Mouse (Mus musculus) midbrain, embryonic 11.5 days (tissue): ENCODE results near the gene Neurod2. TPM values are rescaled to one million over a fixed set of nuclear protein-coding genes. Genes with fewer than 3 reads are reported as not detected.

ENCODE experiments used
- ATAC-seq: fragments of 200-750 bp; cut with Nextera tagmentation; 2 replicates; pipeline ENCODE4 v1.8.0; 2017; ENCODE audit warnings: moderate TSS enrichment, moderate library complexity; ENCODE audit not compliant: low FRiP score
- DNase-seq: peaks from one replicate; pipeline ENCODE4 v3.0.0; 2015; ENCODE audit warnings: low spot score; ENCODE audit errors: missing footprints
- H3K27ac ChIP-seq: fragments of 300-500 bp; sonication (generic); 2 replicates; pipeline ENCODE4 v1.5.1; 2014; ENCODE audit warnings: low read depth, low read length
- H3K27me3 ChIP-seq: fragments of 300-500 bp; sonication (generic); 2 replicates; pipeline ENCODE4 v1.6.1; 2014; ENCODE audit warnings: mild to moderate bottlenecking, low read length, moderate library complexity, mixed read lengths; ENCODE audit not compliant: control insufficient read depth, insufficient read depth
- H3K36me3 ChIP-seq: fragments of 300-500 bp; sonication (generic); 2 replicates; pipeline ENCODE4 v1.6.1; 2014; ENCODE audit warnings: mild to moderate bottlenecking, low read length, moderate library complexity, mixed read lengths; ENCODE audit not compliant: control insufficient read depth, insufficient read depth
- H3K4me1 ChIP-seq: fragments of 300-500 bp; sonication (generic); 2 replicates; pipeline ENCODE4 v1.6.1; 2014; ENCODE audit warnings: low read length; ENCODE audit not compliant: control insufficient read depth, insufficient read depth
- H3K4me2 ChIP-seq: fragments of 300-500 bp; sonication (generic); 2 replicates; pipeline ENCODE4 v1.6.1; 2014; ENCODE audit warnings: mild to moderate bottlenecking, moderate library complexity
- H3K4me3 ChIP-seq: fragments of 300-500 bp; sonication (generic); 2 replicates; pipeline ENCODE4 v1.5.1; 2014; ENCODE audit warnings: low read depth, low read length
- H3K9ac ChIP-seq: fragments of 300-500 bp; sonication (generic); 2 replicates; pipeline ENCODE4 v1.6.1; 2014; ENCODE audit warnings: low read length
- H3K9me3 ChIP-seq: fragments of 300-500 bp; sonication (generic); 2 replicates; pipeline ENCODE4 v1.6.1; 2016; ENCODE audit warnings: low read length; ENCODE audit not compliant: control insufficient read depth
- WGBS: fragments of 180-500 bp; shearing (Covaris S2); extraction: QIAGEN DNeasy Blood & Tissue Kit; methylation state at CpG from one replicate; pipeline ENCODE4 v1.1.7; 2014; 5-methylcytosine and 5-hydroxymethylcytosine counted together
- polyA plus RNA-seq: library from polyadenylated mRNA; unstranded; fragments of >200 nt; fragmentation: Nextera tagmentation; extraction: Ambion mirVana; gene quantifications from 2 replicates; pipeline ENCODE4 v1.2.1, GENCODE M21; 2014

Neurod2 gene
- polyA plus RNA-seq, 1 experiment from 2014 or later = 0.15 TPM

DNA sequence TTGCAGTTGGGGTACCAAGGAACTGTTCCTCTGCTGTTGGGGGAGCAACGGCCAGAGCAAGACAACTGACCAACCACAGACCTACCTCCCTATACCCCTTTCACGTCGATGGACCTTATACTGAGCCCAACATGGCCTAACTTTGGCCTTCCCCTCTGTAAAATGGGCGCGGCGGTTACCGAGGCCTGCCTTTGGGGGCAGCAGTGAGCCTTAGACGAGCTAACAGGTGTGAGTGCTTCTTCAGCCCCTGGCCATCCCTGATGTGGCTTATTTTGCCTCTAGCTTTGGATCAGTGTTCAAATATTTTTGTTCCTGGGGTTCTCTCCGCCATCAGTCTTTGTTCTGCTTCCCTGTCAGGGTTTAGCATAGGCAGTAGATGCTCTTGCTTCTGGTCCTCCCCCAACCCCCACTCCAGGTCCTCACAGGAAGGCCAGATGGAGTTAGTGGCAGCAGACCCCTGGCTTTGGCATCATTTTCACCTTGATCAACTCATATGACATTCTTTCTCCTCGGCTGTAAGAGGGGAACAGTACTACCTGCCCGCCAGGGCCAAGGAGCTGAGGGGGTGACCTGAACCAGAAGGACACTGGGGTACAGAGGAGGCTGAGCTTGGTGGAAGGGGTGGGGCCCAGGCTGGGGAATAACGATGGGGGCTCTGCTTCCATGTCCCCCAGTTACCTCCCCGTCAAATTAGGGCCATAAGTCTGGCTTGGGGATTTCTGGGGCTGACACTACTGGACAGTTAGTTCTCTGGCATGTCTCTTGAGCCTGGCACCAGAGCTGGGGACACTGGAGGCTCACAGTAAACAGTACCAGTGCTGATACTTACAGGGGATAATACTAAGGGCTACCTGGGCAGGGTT is 7.0 kb upstream of the Neurod2 start:
- Histone ChIP-seq H3K9me3 (no peaks in the 10 kb centered on the region), H3K9ac (no peak overlapping the region), H3K27me3 (peaks cover 96% of the 10 kb centered on the region), H3K4me3 (no peak overlapping the region), H3K4me2 (no peak overlapping the region), H3K4me1 (peaks cover 15% of the 10 kb centered on the region), H3K36me3 (no peaks in the 10 kb centered on the region), H3K27ac (no peak overlapping the region)
- ATAC-seq (no peak), DNase-seq (no peak)
- WGBS = 19% methylated on average over 13 of the region's 13 CpGs

DNA sequence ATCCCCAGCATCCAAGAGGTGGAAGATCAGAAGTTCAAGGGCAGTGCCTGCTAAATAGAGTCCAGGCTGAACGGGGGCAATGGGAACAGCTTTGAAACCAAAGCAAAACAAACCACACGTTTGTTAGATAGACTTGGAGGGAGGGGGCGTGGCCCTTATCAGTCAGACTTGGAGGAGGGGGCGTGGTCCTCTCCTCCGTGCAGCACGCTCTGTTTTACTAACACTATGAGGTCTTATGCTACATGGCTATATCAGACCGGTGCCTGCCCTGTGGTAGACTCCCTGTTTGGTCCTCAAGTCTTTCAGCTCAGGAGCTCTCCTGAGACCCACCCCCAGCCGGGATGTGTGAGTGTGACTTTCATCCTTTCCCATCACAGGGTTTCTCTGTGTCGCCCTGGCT is 5.8 kb upstream of the Neurod2 start:
- DNase-seq = no peak
- WGBS = 14% methylated on average over 9 of the region's 9 CpGs
- H3K4me2 ChIP-seq = no peak overlapping the region

DNA sequence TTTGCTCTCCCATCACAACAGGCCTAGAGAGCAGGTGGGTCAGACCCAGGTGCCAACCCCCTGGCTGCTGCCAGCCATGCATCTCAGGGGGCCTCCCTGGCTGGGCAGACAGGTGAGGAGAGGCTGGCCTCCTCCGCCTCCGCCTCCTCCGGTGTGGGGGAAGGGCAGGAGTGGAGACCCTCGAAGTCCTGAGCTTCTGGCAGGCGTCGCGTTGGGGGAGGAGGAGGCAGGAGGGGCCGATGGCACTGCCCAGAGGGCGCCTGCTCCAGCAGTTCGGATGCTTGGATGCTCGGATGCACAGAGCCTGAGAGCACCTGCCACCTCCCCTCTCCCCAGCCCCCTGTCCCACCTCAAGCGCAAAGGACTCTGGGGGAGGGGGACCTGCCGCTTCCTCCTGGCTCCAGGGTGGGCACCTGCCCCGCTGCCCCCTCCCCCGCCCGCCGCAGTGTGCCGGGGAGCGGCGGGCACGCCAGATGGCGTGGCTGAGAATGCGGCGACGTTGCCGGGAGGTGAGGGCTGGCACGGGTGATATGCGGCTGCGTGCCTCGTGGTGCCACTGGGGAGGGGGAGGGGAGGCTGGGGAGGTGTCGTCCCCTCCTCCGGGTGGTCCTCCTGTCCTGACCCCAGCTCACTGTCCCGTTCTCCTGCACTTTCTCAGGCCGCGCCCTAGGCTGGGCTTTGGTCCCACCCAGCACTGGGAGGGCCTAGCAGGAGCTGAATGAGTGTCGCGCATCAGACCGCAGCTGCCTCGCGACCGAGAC is 4.7 kb upstream of the Neurod2 start:
- Histone ChIP-seq H3K4me3 (0 out of 2 replicates have a peak overlapping the region, but pooled peaks have one; percentile 5), H3K9me3 (no peaks in the 10 kb centered on the region), H3K36me3 (no peaks in the 10 kb centered on the region), H3K27ac (no peak overlapping the region), H3K27me3 (peaks cover 98% of the 10 kb centered on the region), H3K9ac (peak overlapping the region; percentile 5; the same call in 1 of the 2 replicates), H3K4me1 (peaks cover 17% of the 10 kb centered on the region), H3K4me2 (peak overlapping the region; percentile 20)
- WGBS = 3% methylated on average over 23 of the region's 41 CpGs
- DNase-seq (no peak), ATAC-seq (no peak)

More for the DNA sequence above, 5.8 kb upstream of the Neurod2 start:
- Histone ChIP-seq H3K36me3 (no peaks in the 10 kb centered on the region), H3K9me3 (no peaks in the 10 kb centered on the region), H3K4me3 (no peak overlapping the region), H3K27ac (no peak overlapping the region), H3K4me1 (peaks cover 15% of the 10 kb centered on the region), H3K9ac (no peak overlapping the region), H3K27me3 (peaks cover 98% of the 10 kb centered on the region)
- no peak for ATAC-seq

DNA sequence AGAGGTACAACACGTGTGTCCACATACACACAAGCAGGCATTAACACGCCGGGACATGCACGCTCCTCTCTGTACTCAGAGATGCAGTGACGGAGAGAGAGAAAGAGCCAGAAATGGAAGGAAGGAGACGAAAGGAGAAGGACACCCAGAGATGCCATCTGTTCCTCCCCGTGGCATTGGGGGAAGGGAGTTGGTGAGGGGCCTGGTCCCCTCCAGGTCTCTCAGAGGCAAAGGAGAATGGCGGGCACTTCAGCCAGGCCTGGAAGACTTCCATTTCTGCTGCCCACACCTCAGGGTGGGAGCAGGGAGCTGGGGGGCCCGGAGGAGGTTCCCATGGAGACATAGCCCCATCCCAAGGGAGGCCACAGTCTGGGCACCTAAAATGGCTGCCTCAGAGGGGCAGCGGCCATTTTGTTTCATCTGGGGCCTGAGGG is 3.8 kb upstream of the Neurod2 start:
- Histone ChIP-seq H3K27ac (no peak overlapping the region), H3K9ac (no peak overlapping the region)

DNA sequence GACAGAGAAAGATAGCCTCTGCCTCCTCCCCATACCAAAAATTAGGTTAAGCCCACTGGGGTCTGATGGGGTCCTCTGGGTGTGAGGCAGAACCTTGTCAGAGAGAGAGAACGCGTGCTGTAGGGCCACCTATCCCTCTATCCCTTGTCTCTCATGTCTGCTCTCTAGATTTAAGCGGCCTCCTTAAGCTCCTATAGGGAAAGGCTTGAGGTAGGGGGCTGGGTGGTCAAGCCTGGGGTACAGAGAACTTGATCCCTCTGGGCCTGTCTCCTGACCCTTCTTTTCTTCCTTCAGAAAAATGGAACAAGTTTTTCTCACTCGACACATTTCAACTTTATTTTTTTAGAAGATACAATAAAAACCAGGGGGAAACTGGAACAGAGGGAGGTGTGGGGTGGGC is 3.4 kb upstream of the Neurod2 start:
- H3K4me1 ChIP-seq = peaks cover 17% of the 10 kb centered on the region
- 74% methylated on average over 4 of the region's 4 CpGs for WGBS
- no peak overlapping the region for H3K9ac ChIP-seq
- H3K4me3 ChIP-seq = no peak overlapping the region
- no peak overlapping the region for H3K27ac ChIP-seq
- ATAC-seq (no peak), DNase-seq (no peak)
- no peaks in the 10 kb centered on the region for H3K9me3 ChIP-seq
- no peak overlapping the region for H3K4me2 ChIP-seq
- H3K36me3 ChIP-seq = no peaks in the 10 kb centered on the region
- H3K27me3 ChIP-seq = peaks cover 98% of the 10 kb centered on the region

More for the DNA sequence above, 3.8 kb upstream of the Neurod2 start:
- peaks cover 98% of the 10 kb centered on the region for H3K27me3 ChIP-seq
- no peaks in the 10 kb centered on the region for H3K36me3 ChIP-seq
- no peaks in the 10 kb centered on the region for H3K9me3 ChIP-seq
- ATAC-seq (no peak), DNase-seq (no peak)
- H3K4me2 ChIP-seq = no peak overlapping the region
- 79% methylated on average over 10 of the region's 10 CpGs for WGBS
- H3K4me1 ChIP-seq = peaks cover 13% of the 10 kb centered on the region
- no peak overlapping the region for H3K4me3 ChIP-seq

DNA sequence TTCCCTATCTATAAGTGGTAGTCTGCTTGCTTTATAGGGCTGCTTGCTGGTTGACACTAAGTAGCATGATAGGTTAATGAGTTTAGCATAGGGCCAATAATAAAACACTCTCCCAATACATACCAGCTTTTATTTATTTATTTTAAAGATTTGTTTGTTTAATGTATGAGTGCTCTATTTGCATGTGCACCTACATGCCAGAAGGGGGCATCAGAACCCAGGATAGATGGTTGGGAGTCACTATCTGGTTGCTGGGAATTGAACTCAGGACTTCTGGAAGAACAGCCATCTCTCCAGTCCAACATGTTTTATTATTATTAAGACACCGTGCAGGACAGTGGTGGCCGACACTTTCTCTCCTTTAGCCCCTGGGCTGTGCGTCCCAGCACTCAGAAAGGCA is 2.7 kb upstream of the Neurod2 start:
- Histone ChIP-seq H3K9me3 (no peaks in the 10 kb centered on the region), H3K4me2 (no peak overlapping the region), H3K27ac (no peak overlapping the region), H3K36me3 (no peaks in the 10 kb centered on the region), H3K4me1 (peaks cover 23% of the 10 kb centered on the region), H3K27me3 (peaks cover 98% of the 10 kb centered on the region), H3K4me3 (no peak overlapping the region), H3K9ac (no peak overlapping the region)
- ATAC-seq = no peak
- WGBS = 84% methylated on average over 3 of the region's 3 CpGs
- DNase-seq = no peak

DNA sequence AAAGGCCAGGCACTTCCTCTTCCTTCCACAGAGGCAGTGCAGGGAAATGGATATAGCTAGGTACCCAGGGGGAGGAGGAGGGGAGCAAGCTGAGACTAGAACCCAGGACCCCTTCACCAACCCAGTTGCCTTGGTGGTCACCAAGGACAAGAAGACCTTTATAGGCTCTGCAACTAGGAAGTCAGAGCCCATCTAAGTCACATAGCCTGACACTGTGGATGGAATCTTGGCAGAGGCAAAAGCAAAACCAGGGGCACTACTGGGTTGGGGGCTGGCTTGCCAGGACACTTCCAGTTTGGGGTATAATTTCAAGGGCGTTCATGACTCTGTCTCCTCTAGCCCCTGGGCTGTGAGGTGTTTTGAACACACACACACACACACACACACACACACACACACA is 2.0 kb upstream of the Neurod2 start:
- WGBS = 75% methylated on average over 1 of the region's 1 CpGs
- no peak for ATAC-seq
- Histone ChIP-seq H3K9ac (no peak overlapping the region), H3K4me1 (peaks cover 23% of the 10 kb centered on the region), H3K4me3 (no peak overlapping the region), H3K27me3 (peaks cover 98% of the 10 kb centered on the region), H3K36me3 (no peaks in the 10 kb centered on the region), H3K4me2 (no peak overlapping the region), H3K27ac (no peak overlapping the region), H3K9me3 (no peaks in the 10 kb centered on the region)
- DNase-seq = no peak

DNA sequence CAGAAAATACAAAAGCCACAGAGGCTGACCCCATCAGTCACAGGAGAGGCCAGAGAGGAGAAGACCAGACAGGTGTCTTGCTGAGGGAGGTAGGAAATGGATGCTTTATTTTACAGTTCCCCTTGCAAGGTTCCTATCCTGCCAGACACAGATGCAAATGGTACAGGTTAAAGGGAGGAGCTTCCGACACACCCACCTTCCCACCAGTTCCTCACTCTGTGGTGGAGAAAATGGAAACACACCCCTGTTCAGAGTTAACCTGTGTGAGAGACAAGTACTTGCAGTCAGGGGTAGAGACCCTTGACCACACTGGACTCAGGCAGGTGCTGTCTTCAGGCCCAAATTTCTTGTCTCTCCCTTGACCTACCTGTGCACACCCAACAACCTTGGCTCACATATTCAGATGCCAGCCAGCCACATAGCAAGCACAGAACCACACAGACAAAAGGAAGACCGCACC is 1.3 kb upstream of the Neurod2 start:
- no peak for ATAC-seq

More for the DNA sequence above, 1.3 kb upstream of the Neurod2 start:
- WGBS = 56% methylated on average over 2 of the region's 2 CpGs
- DNase-seq = no peak
- Histone ChIP-seq H3K9ac (no peak overlapping the region), H3K4me2 (no peak overlapping the region), H3K4me1 (peaks cover 23% of the 10 kb centered on the region), H3K9me3 (no peaks in the 10 kb centered on the region), H3K4me3 (no peak overlapping the region), H3K27me3 (peaks cover 97% of the 10 kb centered on the region), H3K27ac (no peak overlapping the region), H3K36me3 (no peaks in the 10 kb centered on the region)
